In genomic region chr4:9110355-9110754, GRCm38 (mm10) we compare ENCODE assay signal across 13 mouse cellular contexts.
DNase-seq lines count a peak whose midpoint lies in the region; ATAC-seq lines count a peak whose summit lies in the region.
"Had no signal": no experiment of that assay in that cellular context is flagged by ENCODE, and none has a peak within 500 bp of the region (broad histone marks: within the 10 kb centered on the region; RNA-seq: fewer than 3 reads in every experiment).

No protein-coding gene starts in this region.

- H3K27ac ChIP-seq in embryonic facial prominence, embryonic 14.5 days (replicated peaks; ENCODE audit: low read depth, low read length): no peak overlapping the region
- H3K27ac ChIP-seq in embryonic facial prominence, embryonic 10.5 days (replicated peaks): no peak overlapping the region
- no peak overlapping the region for H3K27ac ChIP-seq in lung, embryonic 16.5 days (ENCODE audit: low read length)
- H3K27ac ChIP-seq: heart, embryonic 15.5 days; limb, embryonic 13.5 days; midbrain, embryonic 13.5 days had no signal

- DNase-seq in embryonic facial prominence, embryonic 14.5 days (ENCODE audit: low spot score): peak; percentile 31
- no peak for DNase-seq in embryonic facial prominence, embryonic 10.5 days (ENCODE audit: low spot score)
- peak; percentile 20 for DNase-seq in ovary, postnatal 36 days (ENCODE audit: low spot score)
- no peak for DNase-seq in ovary, postnatal 10 days (ENCODE audit: low spot score)
- DNase-seq in right cerebral cortex, postnatal 25 days: no peak
- no peak for DNase-seq in frontal cortex, adult 2 months (ENCODE audit: extremely low spot score in 1 of 2, low spot score in 1 of 2)
- no peak for DNase-seq in cerebellum, adult 18-20 months
- DNase-seq: cerebellum, postnatal 25 days had no signal

- no peak overlapping the region for H3K4me2 ChIP-seq in embryonic facial prominence, embryonic 14.5 days (ENCODE audit: low read depth, low read length)
- H3K4me2 ChIP-seq in lung, embryonic 16.5 days (ENCODE audit: low read depth, low read length): no peak overlapping the region
- H3K4me2 ChIP-seq: heart, embryonic 15.5 days; limb, embryonic 13.5 days; midbrain, embryonic 13.5 days had no signal

- H3K4me3 ChIP-seq in embryonic facial prominence, embryonic 14.5 days (ENCODE audit: low read depth, low read length): no peak overlapping the region
- no peak overlapping the region for H3K4me3 ChIP-seq in embryonic facial prominence, embryonic 10.5 days
- no peak overlapping the region for H3K4me3 ChIP-seq in lung, embryonic 16.5 days (ENCODE audit: low read length)
- H3K4me3 ChIP-seq: heart, embryonic 15.5 days; limb, embryonic 13.5 days; midbrain, embryonic 13.5 days had no signal

- no peak for ATAC-seq in embryonic facial prominence, embryonic 14.5 days (ENCODE audit: low read depth)
- peak; percentile 91 for ATAC-seq in lung, embryonic 16.5 days (ENCODE audit: low read depth)
- ATAC-seq: inflammation-experienced regulatory T-cells, adult 6 months; midbrain, embryonic 13.5 days had no signal

- 74% methylated on average over 7 of the region's 7 CpGs for WGBS in embryonic facial prominence, embryonic 14.5 days
- 84% methylated on average over 7 of the region's 7 CpGs for WGBS in embryonic facial prominence, embryonic 10.5 days
- WGBS in lung, embryonic 16.5 days: 41% methylated on average over 7 of the region's 7 CpGs

- H3K9ac ChIP-seq in embryonic facial prominence, embryonic 14.5 days (ENCODE audit: low read depth, low read length): no peak overlapping the region
- H3K9ac ChIP-seq in lung, embryonic 16.5 days (ENCODE audit: low read length): no peak overlapping the region
- H3K9ac ChIP-seq: heart, embryonic 15.5 days; limb, embryonic 13.5 days; midbrain, embryonic 13.5 days had no signal

- no peaks in the 10 kb centered on the region for H3K36me3 ChIP-seq in embryonic facial prominence, embryonic 14.5 days (ENCODE audit: control insufficient read depth, insufficient read depth, low read length)
- H3K36me3 ChIP-seq in embryonic facial prominence, embryonic 10.5 days (replicated peaks): no peaks in the 10 kb centered on the region
- H3K36me3 ChIP-seq in lung, embryonic 16.5 days (ENCODE audit: control insufficient read depth, insufficient read depth, low read length): no peaks in the 10 kb centered on the region
- H3K36me3 ChIP-seq: heart, embryonic 15.5 days; limb, embryonic 13.5 days; midbrain, embryonic 13.5 days had no signal

- no peaks in the 10 kb centered on the region for H3K27me3 ChIP-seq in embryonic facial prominence, embryonic 14.5 days (replicated peaks; ENCODE audit: control insufficient read depth, insufficient read depth, low read length)
- H3K27me3 ChIP-seq in embryonic facial prominence, embryonic 10.5 days (replicated peaks; ENCODE audit: low read depth, poor library complexity, severe bottlenecking): no peaks in the 10 kb centered on the region
- no peaks in the 10 kb centered on the region for H3K27me3 ChIP-seq in lung, embryonic 16.5 days (ENCODE audit: control insufficient read depth, insufficient read depth, low read depth, low read length)
- H3K27me3 ChIP-seq: heart, embryonic 15.5 days; midbrain, embryonic 13.5 days had no signal

- H3K9me3 ChIP-seq in embryonic facial prominence, embryonic 14.5 days (ENCODE audit: control insufficient read depth, low read length): no peaks in the 10 kb centered on the region
- no peaks in the 10 kb centered on the region for H3K9me3 ChIP-seq in embryonic facial prominence, embryonic 10.5 days
- no peaks in the 10 kb centered on the region for H3K9me3 ChIP-seq in lung, embryonic 16.5 days (ENCODE audit: control insufficient read depth, low read length)
- H3K9me3 ChIP-seq: heart, embryonic 15.5 days; limb, embryonic 13.5 days; midbrain, embryonic 13.5 days had no signal

- H3K4me1 ChIP-seq in embryonic facial prominence, embryonic 14.5 days (ENCODE audit: control insufficient read depth, insufficient read depth, low read length): no peaks in the 10 kb centered on the region
- H3K4me1 ChIP-seq in embryonic facial prominence, embryonic 10.5 days: peaks cover under 1% of the 10 kb centered on the region; the same call in 1 of the 2 replicates
- H3K4me1 ChIP-seq in lung, embryonic 16.5 days (replicated peaks; ENCODE audit: control insufficient read depth, insufficient read depth, low read length): 0 out of 2 replicates have a peak, but pooled peaks cover 3% of the 10 kb centered on the region
- H3K4me1 ChIP-seq: limb, embryonic 13.5 days; midbrain, embryonic 13.5 days had no signal

Comparison
In these comparisons a context has a peak if more than half of its experiments do, and no peak if none do; other contexts are left out.
1. DNase-seq: peak in embryonic facial prominence, embryonic 14.5 days (single experiment) and ovary, postnatal 36 days (single experiment); none in embryonic facial prominence, embryonic 10.5 days (single experiment), ovary, postnatal 10 days (single experiment), right cerebral cortex, postnatal 25 days (single experiment), frontal cortex, adult 2 months (0 of 2) and cerebellum, adult 18-20 months (0 of 2).